Mouse (Mus musculus): ENCODE results near the gene Zfp715. TPM values are rescaled to one million over a fixed set of nuclear protein-coding genes. Genes with fewer than 3 reads are reported as not detected.

The Zfp715 gene
- polyA plus RNA-seq, 1 experiment from 2014 or later: 10.4 TPM

- no peak for DNase-seq (ENCODE audit: low spot score)
- Histone ChIP-seq H3K4me2 (no peak overlapping the region), H3K9ac (ENCODE audit: low read depth, low read length) (no peak overlapping the region), H3K27ac (ENCODE audit: low read depth, low read length) (no peak overlapping the region), H3K4me1 (replicated peaks; ENCODE audit: control insufficient read depth, insufficient read depth, low read length) (no peaks in the 10 kb centered on the region), H3K9me3 (ENCODE audit: control insufficient read depth, low read length) (no peaks in the 10 kb centered on the region), H3K36me3 (ENCODE audit: control insufficient read depth, insufficient read depth, low read length) (no peaks in the 10 kb centered on the region), H3K27me3 (replicated peaks; ENCODE audit: control insufficient read depth, insufficient read depth, low read length) (no peaks in the 10 kb centered on the region), H3K4me3 (ENCODE audit: low read depth, low read length) (no peak overlapping the region)
- WGBS: 54% methylated on average over 4 of the region's 4 CpGs
- no peak for ATAC-seq (replicated peaks; ENCODE audit: low FRiP score)
Observed at GRCm38 (mm10) chr7:43328101-43328500, 15.0 kb upstream of the Zfp715 start.

- Histone ChIP-seq H3K4me1 (replicated peaks; ENCODE audit: control insufficient read depth, insufficient read depth, low read length) (no peaks in the 10 kb centered on the region), H3K4me3 (ENCODE audit: low read depth, low read length) (no peak overlapping the region), H3K27ac (ENCODE audit: low read depth, low read length) (no peak overlapping the region), H3K36me3 (ENCODE audit: control insufficient read depth, insufficient read depth, low read length) (no peaks in the 10 kb centered on the region), H3K9me3 (ENCODE audit: control insufficient read depth, low read length) (no peaks in the 10 kb centered on the region), H3K9ac (ENCODE audit: low read depth, low read length) (no peak overlapping the region), H3K27me3 (replicated peaks; ENCODE audit: control insufficient read depth, insufficient read depth, low read length) (no peaks in the 10 kb centered on the region), H3K4me2 (no peak overlapping the region)
- ATAC-seq (replicated peaks; ENCODE audit: low FRiP score) (no peak), DNase-seq (ENCODE audit: low spot score) (no peak)
- 52% methylated on average over 10 of the region's 10 CpGs for WGBS
Observed at GRCm38 (mm10) chr7:43326223-43326780, 13.2 kb upstream of the Zfp715 start.

GRCm38 (mm10) chr7:43312386-43313012, 595 bp downstream of the Zfp715 start:
- Histone ChIP-seq H3K9ac (ENCODE audit: low read depth, low read length) (peak overlapping the region; percentile 83), H3K4me1 (replicated peaks; ENCODE audit: control insufficient read depth, insufficient read depth, low read length) (peaks cover 19% of the 10 kb centered on the region), H3K27ac (ENCODE audit: low read depth, low read length) (peak overlapping the region; percentile 75), H3K27me3 (replicated peaks; ENCODE audit: control insufficient read depth, insufficient read depth, low read length) (no peaks in the 10 kb centered on the region), H3K4me3 (ENCODE audit: low read depth, low read length) (peak overlapping the region; percentile 76), H3K36me3 (ENCODE audit: control insufficient read depth, insufficient read depth, low read length) (peaks cover 12% of the 10 kb centered on the region; the same call in 1 of the 2 replicates), H3K9me3 (ENCODE audit: control insufficient read depth, low read length) (no peaks in the 10 kb centered on the region), H3K4me2 (peak overlapping the region; percentile 87)
- DNase-seq (ENCODE audit: low spot score) (no peak), ATAC-seq (replicated peaks; ENCODE audit: low FRiP score) (peak; percentile 45)
- WGBS: under 1% methylated on average over 32 of the region's 32 CpGs

GRCm38 (mm10) chr7:43311632-43312031, 1.5 kb downstream of the Zfp715 start:
- ATAC-seq (replicated peaks; ENCODE audit: low FRiP score): no peak
- Histone ChIP-seq H3K4me3 (ENCODE audit: low read depth, low read length) (peak overlapping the region; percentile 76), H3K4me1 (replicated peaks; ENCODE audit: control insufficient read depth, insufficient read depth, low read length) (peaks cover 19% of the 10 kb centered on the region), H3K36me3 (ENCODE audit: control insufficient read depth, insufficient read depth, low read length) (peaks cover 12% of the 10 kb centered on the region; the same call in 1 of the 2 replicates), H3K27me3 (replicated peaks; ENCODE audit: control insufficient read depth, insufficient read depth, low read length) (no peaks in the 10 kb centered on the region), H3K4me2 (peak overlapping the region; percentile 87), H3K27ac (ENCODE audit: low read depth, low read length) (peak overlapping the region; percentile 6; the same call in 1 of the 2 replicates), H3K9ac (ENCODE audit: low read depth, low read length) (no peak overlapping the region), H3K9me3 (ENCODE audit: control insufficient read depth, low read length) (no peaks in the 10 kb centered on the region)
- 54% methylated on average over 6 of the region's 6 CpGs for WGBS
- no peak for DNase-seq (ENCODE audit: low spot score)

- Histone ChIP-seq H3K4me1 (replicated peaks; ENCODE audit: control insufficient read depth, insufficient read depth, low read length) (peaks cover 19% of the 10 kb centered on the region), H3K27me3 (replicated peaks; ENCODE audit: control insufficient read depth, insufficient read depth, low read length) (no peaks in the 10 kb centered on the region), H3K36me3 (ENCODE audit: control insufficient read depth, insufficient read depth, low read length) (peaks cover 18% of the 10 kb centered on the region), H3K9me3 (ENCODE audit: control insufficient read depth, low read length) (no peaks in the 10 kb centered on the region), H3K27ac (ENCODE audit: low read depth, low read length) (no peak overlapping the region), H3K4me3 (ENCODE audit: low read depth, low read length) (no peak overlapping the region), H3K9ac (ENCODE audit: low read depth, low read length) (no peak overlapping the region), H3K4me2 (no peak overlapping the region)
- ATAC-seq (replicated peaks; ENCODE audit: low FRiP score) (no peak), DNase-seq (ENCODE audit: low spot score) (no peak)
- WGBS: 80% methylated on average over 2 of the region's 2 CpGs
Observed at GRCm38 (mm10) chr7:43309069-43309468, 4.0 kb downstream of the Zfp715 start.

GRCm38 (mm10) chr7:43305235-43305634, 7.9 kb downstream of the Zfp715 start:
- ATAC-seq (replicated peaks; ENCODE audit: low FRiP score) (no peak), DNase-seq (ENCODE audit: low spot score) (no peak)
- Histone ChIP-seq H3K9ac (ENCODE audit: low read depth, low read length) (no peak overlapping the region), H3K27ac (ENCODE audit: low read depth, low read length) (no peak overlapping the region), H3K4me1 (replicated peaks; ENCODE audit: control insufficient read depth, insufficient read depth, low read length) (peaks cover 6% of the 10 kb centered on the region; the same call in 1 of the 2 replicates), H3K27me3 (replicated peaks; ENCODE audit: control insufficient read depth, insufficient read depth, low read length) (no peaks in the 10 kb centered on the region), H3K4me3 (ENCODE audit: low read depth, low read length) (no peak overlapping the region), H3K9me3 (ENCODE audit: control insufficient read depth, low read length) (no peaks in the 10 kb centered on the region), H3K4me2 (peak overlapping the region; percentile 12; the same call in 1 of the 2 replicates), H3K36me3 (ENCODE audit: control insufficient read depth, insufficient read depth, low read length) (peaks cover 25% of the 10 kb centered on the region)
- 57% methylated on average over 3 of the region's 3 CpGs for WGBS

DNA sequence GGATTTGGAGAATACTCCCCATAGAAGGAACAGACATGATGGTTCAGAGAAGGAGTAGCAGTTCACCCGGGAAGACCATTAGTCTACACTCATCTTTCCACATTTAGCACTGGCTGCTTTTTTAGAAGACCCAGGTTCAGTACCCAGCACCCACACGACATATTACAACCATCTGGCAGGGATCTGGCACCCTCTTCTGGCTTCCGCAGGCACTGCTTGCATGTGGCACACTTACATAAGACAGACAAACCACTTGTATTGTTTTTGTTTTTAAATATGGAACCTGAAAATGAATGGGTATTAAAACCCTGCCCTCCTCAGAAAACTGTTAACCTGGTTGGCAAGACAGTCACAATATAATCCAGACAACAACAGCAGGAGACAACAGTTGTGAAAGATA, 21.6 kb downstream of the Zfp715 start:
- Histone ChIP-seq H3K27ac (ENCODE audit: low read depth, low read length) (no peak overlapping the region), H3K9ac (ENCODE audit: low read depth, low read length) (no peak overlapping the region), H3K36me3 (ENCODE audit: control insufficient read depth, insufficient read depth, low read length) (peaks cover 5% of the 10 kb centered on the region; the same call in 1 of the 2 replicates), H3K4me2 (no peak overlapping the region), H3K4me1 (replicated peaks; ENCODE audit: control insufficient read depth, insufficient read depth, low read length) (no peaks in the 10 kb centered on the region), H3K4me3 (ENCODE audit: low read depth, low read length) (no peak overlapping the region), H3K9me3 (ENCODE audit: control insufficient read depth, low read length) (no peaks in the 10 kb centered on the region), H3K27me3 (replicated peaks; ENCODE audit: control insufficient read depth, insufficient read depth, low read length) (no peaks in the 10 kb centered on the region)
- 91% methylated on average over 3 of the region's 3 CpGs for WGBS
- ATAC-seq (replicated peaks; ENCODE audit: low FRiP score) (no peak), DNase-seq (ENCODE audit: low spot score) (no peak)

DNA sequence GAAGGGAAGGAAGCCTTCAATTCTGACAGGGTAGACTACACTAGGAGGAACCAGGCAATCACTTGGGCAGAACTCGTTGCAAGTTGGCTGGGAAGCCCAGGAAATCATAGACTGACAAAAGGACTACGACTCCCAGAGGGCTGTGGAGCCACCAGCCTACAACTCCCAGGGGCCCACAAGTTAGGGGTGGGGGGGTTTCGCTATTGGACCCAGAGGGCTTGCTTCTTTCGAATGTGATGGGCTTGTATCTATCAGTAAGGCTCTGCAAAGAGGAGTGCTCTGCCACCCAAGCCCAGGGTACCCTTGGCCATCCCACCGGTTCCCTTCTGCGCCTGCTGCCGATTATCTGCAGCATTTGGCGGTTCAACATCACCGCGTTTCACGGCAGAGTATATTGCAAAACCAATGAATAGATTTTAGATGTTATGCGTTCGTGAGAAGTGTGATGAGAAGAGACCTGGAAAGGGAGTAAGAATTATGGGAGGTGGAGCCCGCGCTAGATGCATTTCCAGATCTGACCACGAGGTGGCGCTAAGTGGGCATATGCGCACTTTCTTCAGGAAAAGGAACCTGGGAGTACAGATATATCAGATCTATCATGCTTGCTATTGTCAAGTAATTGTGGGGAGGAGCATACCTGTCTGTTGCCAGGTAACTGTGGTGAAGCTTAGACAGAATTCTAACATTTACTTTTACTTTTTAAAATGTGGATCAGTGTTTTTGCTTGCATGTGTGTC, 30.1 kb downstream of the Zfp715 start:
- H3K4me1 ChIP-seq (replicated peaks; ENCODE audit: control insufficient read depth, insufficient read depth, low read length): no peaks in the 10 kb centered on the region
- H3K9me3 ChIP-seq (ENCODE audit: control insufficient read depth, low read length): no peaks in the 10 kb centered on the region
- H3K4me2 ChIP-seq: peak overlapping the region; percentile 55
- no peak overlapping the region for H3K27ac ChIP-seq (ENCODE audit: low read depth, low read length)
- H3K4me3 ChIP-seq (ENCODE audit: low read depth, low read length): peak overlapping the region; percentile 39
- H3K27me3 ChIP-seq (replicated peaks; ENCODE audit: control insufficient read depth, insufficient read depth, low read length): no peaks in the 10 kb centered on the region
- DNase-seq (ENCODE audit: low spot score) (peak; percentile 48), ATAC-seq (replicated peaks; ENCODE audit: low FRiP score) (peak; percentile 52)
- 8% methylated on average over 18 of the region's 18 CpGs for WGBS
- H3K36me3 ChIP-seq (ENCODE audit: control insufficient read depth, insufficient read depth, low read length): no peaks in the 10 kb centered on the region
- H3K9ac ChIP-seq (ENCODE audit: low read depth, low read length): peak overlapping the region; percentile 25; the same call in 1 of the 2 replicates
